Mouse (Mus musculus) forebrain, embryonic 14.5 days (tissue): ENCODE measurements at regions not wholly inside any gene's neighbourhood (a gene's known extent, or its start where the extent isn't known, plus 50 kb on each side); places are given as distances from the start of the nearest gene placed in this dataset.

ENCODE experiments used
- ATAC-seq: fragments of 200-750 bp; cut with Nextera tagmentation; 2 replicates; pipeline ENCODE4 v1.8.0; 2017; ENCODE audit warnings: mild to moderate bottlenecking, moderate library complexity
- DNase-seq: peaks from one replicate; pipeline ENCODE4 v3.0.0-alpha.2; 2015; ENCODE audit warnings: low spot score
- H3K27ac ChIP-seq: fragments of 300-500 bp; sonication (generic); 2 replicates; pipeline ENCODE4 v1.5.1; 2014; ENCODE audit warnings: low read depth, mild to moderate bottlenecking, control low read depth, low read length, moderate library complexity
- H3K27me3 ChIP-seq: fragments of 300-500 bp; sonication (generic); replicated peaks from 2 replicates; pipeline ENCODE4 v1.6.1; 2014; ENCODE audit warnings: low read length, control low read depth, mixed read lengths; ENCODE audit not compliant: control insufficient read depth, insufficient read depth
- H3K36me3 ChIP-seq: fragments of 300-500 bp; sonication (generic); 2 replicates; pipeline ENCODE4 v1.6.1; 2014; ENCODE audit warnings: low read length, control low read depth; ENCODE audit not compliant: control insufficient read depth, insufficient read depth
- H3K4me1 ChIP-seq: fragments of 300-500 bp; sonication (generic); 2 replicates; pipeline ENCODE4 v1.6.1; 2014; ENCODE audit warnings: antibody characterized with exemption, low read length, control low read depth; ENCODE audit not compliant: control insufficient read depth, insufficient read depth
- H3K4me2 ChIP-seq: fragments of 300-500 bp; sonication (generic); 2 replicates; pipeline ENCODE4 v1.6.1; 2014; ENCODE audit warnings: mild to moderate bottlenecking, control low read depth, low read length
- H3K4me3 ChIP-seq: fragments of 300-500 bp; sonication (generic); 2 replicates; pipeline ENCODE4 v1.5.1; 2014; ENCODE audit warnings: low read depth, low read length, control low read depth
- H3K9ac ChIP-seq: fragments of 300-500 bp; sonication (generic); 2 replicates; pipeline ENCODE4 v1.6.1; 2014; ENCODE audit warnings: mild to moderate bottlenecking, low read length, control low read depth, moderate library complexity
- H3K9me3 ChIP-seq: fragments of 300-500 bp; sonication (generic); replicated peaks from 2 replicates; pipeline ENCODE4 v1.6.1; 2016; ENCODE audit warnings: low read length, control low read depth, mixed read lengths; ENCODE audit not compliant: control insufficient read depth
- WGBS: fragments of 180-500 bp; shearing (Covaris S2); extraction: QIAGEN DNeasy Blood & Tissue Kit; methylation state at CpG from one replicate; pipeline ENCODE4 v1.1.7; 2014; 5-methylcytosine and 5-hydroxymethylcytosine counted together

DNA sequence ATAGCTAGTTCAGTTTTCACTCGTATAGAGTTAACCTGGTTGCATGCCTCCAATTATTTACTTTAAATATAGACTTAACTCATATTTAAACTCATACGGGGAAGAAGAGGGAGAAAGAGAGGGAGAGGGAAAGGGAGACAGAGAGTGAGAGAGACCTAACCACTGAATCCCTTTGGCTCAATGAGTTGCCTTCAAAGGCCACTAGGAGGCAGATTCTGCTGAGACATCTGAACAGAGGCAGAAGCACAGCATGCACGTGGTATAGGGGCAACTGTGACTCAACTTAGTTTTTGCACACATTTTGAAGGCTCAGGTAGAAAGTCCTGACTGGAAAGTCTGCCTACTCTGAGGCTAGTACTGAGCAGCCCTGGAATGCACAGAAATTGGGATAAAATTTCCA lies 942.9 kb upstream of the 1700009N14Rik start:
- no peaks in the 10 kb centered on the region for H3K36me3 ChIP-seq
- H3K27me3 ChIP-seq = no peaks in the 10 kb centered on the region
- no peak for ATAC-seq
- no peak overlapping the region for H3K4me3 ChIP-seq
- H3K9ac ChIP-seq = no peak overlapping the region
- no peak overlapping the region for H3K4me2 ChIP-seq
- no peak overlapping the region for H3K27ac ChIP-seq
- WGBS = 80% methylated on average over 3 of the region's 3 CpGs
- H3K9me3 ChIP-seq = no peaks in the 10 kb centered on the region
- no peaks in the 10 kb centered on the region for H3K4me1 ChIP-seq
- no peak for DNase-seq

DNA sequence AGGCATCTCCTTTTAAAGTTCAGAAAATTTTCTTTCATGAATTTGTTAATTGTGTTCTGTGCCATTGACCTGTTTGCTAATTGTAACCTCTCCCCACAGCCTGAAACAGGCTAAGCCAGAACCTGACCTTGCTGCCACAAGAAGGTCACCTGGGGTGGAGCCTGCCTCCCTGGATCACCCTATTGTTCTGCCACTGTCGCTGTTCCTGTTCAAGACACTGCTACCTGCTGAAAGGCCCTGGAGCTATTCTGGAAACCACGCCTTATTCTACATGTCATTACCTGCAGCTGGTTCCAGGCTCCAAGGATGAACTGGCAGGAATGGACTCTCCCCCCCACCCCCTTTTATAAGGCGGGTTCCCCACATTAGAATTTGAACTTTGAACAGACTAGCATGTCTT lies 931.0 kb upstream of the 1700009N14Rik start:
- no peaks in the 10 kb centered on the region for H3K36me3 ChIP-seq
- ATAC-seq (no peak), DNase-seq (no peak)
- 63% methylated on average over 3 of the region's 3 CpGs for WGBS
- H3K4me3 ChIP-seq = no peak overlapping the region
- no peak overlapping the region for H3K27ac ChIP-seq
- no peak overlapping the region for H3K4me2 ChIP-seq
- H3K27me3 ChIP-seq = no peaks in the 10 kb centered on the region
- H3K4me1 ChIP-seq = no peaks in the 10 kb centered on the region
- H3K9ac ChIP-seq = no peak overlapping the region
- H3K9me3 ChIP-seq = no peaks in the 10 kb centered on the region
